In genomic region chr14:21765754-21766397, GRCm38 (mm10) we compare ENCODE assay signal across 20 mouse cellular contexts. TPM values are rescaled to one million over a fixed set of nuclear protein-coding genes. Genes with fewer than 3 reads are reported as not detected.
DNase-seq lines count a peak whose midpoint lies in the region; ATAC-seq lines count a peak whose summit lies in the region.
"Had no signal": no experiment of that assay in that cellular context is flagged by ENCODE, and none has a peak within 500 bp of the region (broad histone marks: within the 10 kb centered on the region; RNA-seq: fewer than 3 reads in every experiment).

No protein-coding gene starts in this region.

- ATAC-seq in hindbrain, embryonic 16.5 days: peak; percentile 35; the same call in 1 of the 2 replicates
- ATAC-seq in intestine, embryonic 15.5 days: peak; percentile 88
- ATAC-seq in liver, embryonic 16.5 days (ENCODE audit: low read depth): peak; percentile 73
- ATAC-seq: forebrain, embryonic 16.5 days; lung, postnatal 0 days had no signal

- 85% methylated on average over 7 of the region's 7 CpGs for WGBS in hindbrain, embryonic 16.5 days
- 88% methylated on average over 7 of the region's 7 CpGs for WGBS in hindbrain, embryonic 10.5 days
- whole genome bisulfite sequencing in intestine, embryonic 15.5 days: 55% methylated on average over 7 of the region's 7 CpGs
- 19% methylated on average over 7 of the region's 7 CpGs for WGBS in liver, embryonic 16.5 days (ENCODE audit: insufficient replicate concordance)

- no peaks in the 10 kb centered on the region for H3K27me3 ChIP-seq in hindbrain, embryonic 16.5 days (replicated peaks; ENCODE audit: control insufficient read depth, insufficient read depth, low read length)
- H3K27me3 ChIP-seq in hindbrain, embryonic 10.5 days (ENCODE audit: insufficient read depth, poor library complexity, severe bottlenecking): no peaks in the 10 kb centered on the region
- H3K27me3 ChIP-seq in intestine, embryonic 15.5 days (replicated peaks): no peaks in the 10 kb centered on the region
- H3K27me3 ChIP-seq in liver, embryonic 16.5 days (ENCODE audit: control insufficient read depth, insufficient read depth, low read depth, low read length): no peaks in the 10 kb centered on the region
- H3K27me3 ChIP-seq: hindbrain, embryonic 13.5 days; kidney, embryonic 15.5 days; limb, embryonic 12.5 days; megakaryocyte, embryonic 14.5 days had no signal

- H3K4me1 ChIP-seq in hindbrain, embryonic 16.5 days (ENCODE audit: control insufficient read depth, insufficient read depth, low read depth, low read length): no peaks in the 10 kb centered on the region; the same call in 1 of the 2 replicates
- H3K4me1 ChIP-seq in hindbrain, embryonic 10.5 days (replicated peaks): peaks cover 8% of the 10 kb centered on the region
- peaks cover 8% of the 10 kb centered on the region; the same call in 1 of the 2 replicates for H3K4me1 ChIP-seq in intestine, embryonic 15.5 days (replicated peaks)
- peaks cover 14% of the 10 kb centered on the region for H3K4me1 ChIP-seq in liver, embryonic 16.5 days (ENCODE audit: control insufficient read depth, low read depth, low read length)

- no peak overlapping the region for H3K27ac ChIP-seq in hindbrain, embryonic 16.5 days (ENCODE audit: low read depth, low read length)
- no peak overlapping the region for H3K27ac ChIP-seq in hindbrain, embryonic 10.5 days
- peak overlapping the region; percentile 66; the same call in 1 of the 2 replicates for H3K27ac ChIP-seq in intestine, embryonic 15.5 days
- no peak overlapping the region for H3K27ac ChIP-seq in liver, embryonic 16.5 days (ENCODE audit: low read length)
- H3K27ac ChIP-seq: gastrocnemius, adult 2 months; heart, adult 2 months; hindbrain, embryonic 13.5 days; kidney, embryonic 15.5 days; limb, embryonic 12.5 days had no signal

- no peak for DNase-seq in hindbrain, embryonic 10.5 days (ENCODE audit: low spot score)
- peak; percentile 55 for DNase-seq in yolk sac, embryonic 10.5 days (ENCODE audit: low spot score)
- no peak for DNase-seq in ovary, postnatal 14 days (ENCODE audit: low spot score)
- no peak for DNase-seq in layer of hippocampus, adult 8-10 months (ENCODE audit: low spot score in 2 of 2)
- DNase-seq: adrenal gland, postnatal 10 days; cerebellum, postnatal 10 days; embryo, embryonic 11 days; gastrocnemius, adult 2 months; heart, adult 2 months; right cerebral cortex, adult 18-20 months; spleen, adult 18-20 months had no signal

- no peaks in the 10 kb centered on the region for H3K9me3 ChIP-seq in hindbrain, embryonic 16.5 days (ENCODE audit: control insufficient read depth, low read length)
- no peaks in the 10 kb centered on the region for H3K9me3 ChIP-seq in hindbrain, embryonic 10.5 days
- no peaks in the 10 kb centered on the region for H3K9me3 ChIP-seq in intestine, embryonic 15.5 days
- H3K9me3 ChIP-seq in liver, embryonic 16.5 days (replicated peaks; ENCODE audit: control insufficient read depth, low read length): no peaks in the 10 kb centered on the region
- H3K9me3 ChIP-seq: hindbrain, embryonic 13.5 days; kidney, embryonic 15.5 days; limb, embryonic 12.5 days; megakaryocyte, embryonic 14.5 days had no signal

- no peak overlapping the region for H3K4me2 ChIP-seq in hindbrain, embryonic 16.5 days (ENCODE audit: low read length)
- peak overlapping the region; percentile 34 for H3K4me2 ChIP-seq in intestine, embryonic 15.5 days (replicated peaks)
- peak overlapping the region; percentile 45 for H3K4me2 ChIP-seq in liver, embryonic 16.5 days (ENCODE audit: low read depth, low read length)
- H3K4me2 ChIP-seq: hindbrain, embryonic 13.5 days; kidney, embryonic 15.5 days; limb, embryonic 12.5 days had no signal

- H3K4me3 ChIP-seq in hindbrain, embryonic 16.5 days (ENCODE audit: low read length): no peak overlapping the region
- H3K4me3 ChIP-seq in hindbrain, embryonic 10.5 days: no peak overlapping the region
- no peak overlapping the region for H3K4me3 ChIP-seq in intestine, embryonic 15.5 days (replicated peaks)
- H3K4me3 ChIP-seq in liver, embryonic 16.5 days (ENCODE audit: low read depth, low read length): no peak overlapping the region
- H3K4me3 ChIP-seq: gastrocnemius, adult 2 months; heart, adult 2 months; hindbrain, embryonic 13.5 days; kidney, embryonic 15.5 days; limb, embryonic 12.5 days; megakaryocyte, embryonic 14.5 days had no signal

- H3K36me3 ChIP-seq in hindbrain, embryonic 16.5 days (ENCODE audit: control insufficient read depth, insufficient read depth, low read length): no peaks in the 10 kb centered on the region
- no peaks in the 10 kb centered on the region for H3K36me3 ChIP-seq in hindbrain, embryonic 10.5 days
- H3K36me3 ChIP-seq in intestine, embryonic 15.5 days: no peaks in the 10 kb centered on the region
- H3K36me3 ChIP-seq in liver, embryonic 16.5 days (ENCODE audit: control insufficient read depth, insufficient read depth): no peaks in the 10 kb centered on the region
- H3K36me3 ChIP-seq: hindbrain, embryonic 13.5 days; kidney, embryonic 15.5 days; limb, embryonic 12.5 days had no signal

- H3K9ac ChIP-seq in hindbrain, embryonic 16.5 days (ENCODE audit: low read depth, low read length): no peak overlapping the region
- H3K9ac ChIP-seq in intestine, embryonic 15.5 days: no peak overlapping the region
- H3K9ac ChIP-seq in liver, embryonic 16.5 days (ENCODE audit: low read depth, low read length): no peak overlapping the region
- H3K9ac ChIP-seq: hindbrain, embryonic 13.5 days; kidney, embryonic 15.5 days; limb, embryonic 12.5 days had no signal

RNA-seq across cellular contexts. Expression of gene Dusp13, which starts 14.9 kb away (rescaled TPM):
- 0.36 TPM in 1 of 2 replicates, not detected in the other for polyA plus RNA-seq in hindbrain, embryonic 16.5 days (2015; fragmentation: Nextera tagmentation; extraction: Ambion mirVana)
- not detected in 2 replicates for polyA plus RNA-seq in hindbrain, embryonic 10.5 days (2016; fragmentation: Nextera tagmentation; extraction: Ambion mirVana)
- not detected in 2 replicates for polyA plus RNA-seq in intestine, embryonic 15.5 days (2015; fragmentation: Nextera tagmentation; extraction: Ambion mirVana)
- polyA plus RNA-seq in liver, embryonic 16.5 days (2015; fragmentation: Nextera tagmentation; extraction: Ambion mirVana): 0.30 TPM in 1 of 2 replicates, not detected in the other
- total RNA-seq in layer of hippocampus, adult 8-10 months (2022): 1 to 10 TPM in 1 of 4 experiments, under 1 TPM in 2, not detected in 1; 0.37 to 1.1 (median 0.67) TPM
- polyA plus RNA-seq: forebrain, embryonic 16.5 days; hindbrain, embryonic 13.5 days; limb, embryonic 12.5 days had no signal

RNA-seq across cellular contexts. Expression of gene Samd8, which starts 15.5 kb away (rescaled TPM):
- polyA plus RNA-seq in hindbrain, embryonic 16.5 days (2015; fragmentation: Nextera tagmentation; extraction: Ambion mirVana): 20.4 TPM in 2 replicates
- 10.9 and 11.3 TPM in 2 replicates for polyA plus RNA-seq in hindbrain, embryonic 10.5 days (2016; fragmentation: Nextera tagmentation; extraction: Ambion mirVana)
- 11.6 and 12.9 TPM in 2 replicates for polyA plus RNA-seq in intestine, embryonic 15.5 days (2015; fragmentation: Nextera tagmentation; extraction: Ambion mirVana)
- polyA plus RNA-seq in liver, embryonic 16.5 days (2015; fragmentation: Nextera tagmentation; extraction: Ambion mirVana): 3.0 and 3.9 TPM in 2 replicates
- 10 to 100 TPM; 70.0 to 85.8 (median 81.0) TPM for total RNA-seq in layer of hippocampus, adult 8-10 months (2022)

RNA-seq across cellular contexts. Expression of gene Dupd1, which starts 51.5 kb away (rescaled TPM):
- 0.14 TPM in 1 of 2 replicates, not detected in the other for polyA plus RNA-seq in hindbrain, embryonic 16.5 days (2015; fragmentation: Nextera tagmentation; extraction: Ambion mirVana)
- polyA plus RNA-seq in hindbrain, embryonic 10.5 days (2016; fragmentation: Nextera tagmentation; extraction: Ambion mirVana): 0.14 and 0.22 TPM in 2 replicates
- not detected in 2 replicates for polyA plus RNA-seq in intestine, embryonic 15.5 days (2015; fragmentation: Nextera tagmentation; extraction: Ambion mirVana)
- 0.18 and 0.27 TPM in 2 replicates for polyA plus RNA-seq in liver, embryonic 16.5 days (2015; fragmentation: Nextera tagmentation; extraction: Ambion mirVana)
- total RNA-seq in layer of hippocampus, adult 8-10 months (2022): under 1 TPM in 2 of 4 experiments, not detected in 2; 0.30 to 0.34 TPM
- total RNA-seq: heart, adult 2 months had no signal
- polyA plus RNA-seq: kidney, embryonic 15.5 days had no signal

RNA-seq across cellular contexts. Expression of gene Vdac2, which starts 59.2 kb away (rescaled TPM):
- polyA plus RNA-seq in hindbrain, embryonic 16.5 days (2015; fragmentation: Nextera tagmentation; extraction: Ambion mirVana): 300 and 327 TPM in 2 replicates
- 293 and 296 TPM in 2 replicates for polyA plus RNA-seq in hindbrain, embryonic 10.5 days (2016; fragmentation: Nextera tagmentation; extraction: Ambion mirVana)
- 368 and 384 TPM in 2 replicates for polyA plus RNA-seq in intestine, embryonic 15.5 days (2015; fragmentation: Nextera tagmentation; extraction: Ambion mirVana)
- 98.4 and 113 TPM in 2 replicates for polyA plus RNA-seq in liver, embryonic 16.5 days (2015; fragmentation: Nextera tagmentation; extraction: Ambion mirVana)
- total RNA-seq in layer of hippocampus, adult 8-10 months (2022): 100 to 1,000 TPM; 231 to 244 (median 241) TPM

Comparison
In these comparisons a context has a peak if more than half of its experiments do, and no peak if none do; other contexts are left out.
1. ATAC-seq: peak in every context shown above with its lines; median percentile 88 in intestine, embryonic 15.5 days; 73 in liver, embryonic 16.5 days; 35 in hindbrain, embryonic 16.5 days.